Mouse (Mus musculus) lung, adult 2 months (tissue): Measurements from ENCODE around the gene Gng3.

Source experiments
- CTCF ChIP-seq: fragments of 200-500 bp; IDR thresholded peaks from 2 replicates; pipeline ENCODE4 v1.5.1; 2011; ENCODE audit warnings: mild to moderate bottlenecking, low read length, control low read depth; ENCODE audit not compliant: insufficient read depth
- POLR2A ChIP-seq: fragments of 200-500 bp; IDR thresholded peaks from 2 replicates; pipeline ENCODE4 v1.6.1; 2011; ENCODE audit warnings: low read depth, mild to moderate bottlenecking, control low read depth, low read length, borderline replicate concordance; ENCODE audit errors: extremely low read depth

- no peak for TF ChIP-seq CTCF
- no peak for TF ChIP-seq POLR2A
These were observed 13.4 kb upstream of the Gng3 start for GRCm38 (mm10) chr19:8852236-8852928.
